ENCODE assay signal across 8 mouse cellular contexts in genomic region chr13:101800833-101801371, GRCm38 (mm10). TPM values are rescaled to one million over a fixed set of nuclear protein-coding genes. Genes with fewer than 3 reads are reported as not detected.
A peak's percentile ranks its signal among the peaks of the same experiment; 100 is the strongest.
DNase-seq lines count a peak whose midpoint lies in the region; ATAC-seq lines count a peak whose summit lies in the region.

No protein-coding gene starts in this region.

- H3K9ac ChIP-seq in kidney, embryonic 14.5 days (ENCODE audit: low read depth, low read length): peak overlapping the region; percentile 48; the same call in 1 of the 2 replicates
- peak overlapping the region; percentile 58 for H3K9ac ChIP-seq in embryonic facial prominence, embryonic 11.5 days (replicated peaks; ENCODE audit: low read length)
- H3K9ac ChIP-seq in hindbrain, embryonic 16.5 days (ENCODE audit: low read depth, low read length): peak overlapping the region; percentile 59; the same call in 1 of the 2 replicates
- H3K9ac ChIP-seq in midbrain, embryonic 16.5 days (ENCODE audit: low read depth, low read length): peak overlapping the region; percentile 71

- H3K4me3 ChIP-seq in kidney, embryonic 14.5 days (ENCODE audit: low read length): peak overlapping the region; percentile 36
- peak overlapping the region; percentile 29 for H3K4me3 ChIP-seq in embryonic facial prominence, embryonic 11.5 days (ENCODE audit: low read depth, low read length)
- H3K4me3 ChIP-seq in hindbrain, embryonic 16.5 days (ENCODE audit: low read length): peak overlapping the region; percentile 43
- peak overlapping the region; percentile 48 for H3K4me3 ChIP-seq in midbrain, embryonic 16.5 days (ENCODE audit: low read depth, low read length)

- peaks cover 6% of the 10 kb centered on the region; the same call in 1 of the 2 replicates for H3K4me1 ChIP-seq in kidney, embryonic 14.5 days (ENCODE audit: control insufficient read depth, insufficient read depth, low read length)
- no peaks in the 10 kb centered on the region for H3K4me1 ChIP-seq in embryonic facial prominence, embryonic 11.5 days (ENCODE audit: control insufficient read depth, insufficient read depth, low read length)
- H3K4me1 ChIP-seq in hindbrain, embryonic 16.5 days (ENCODE audit: control insufficient read depth, insufficient read depth, low read depth, low read length): peaks cover 6% of the 10 kb centered on the region; the same call in 1 of the 2 replicates
- peaks cover 17% of the 10 kb centered on the region for H3K4me1 ChIP-seq in midbrain, embryonic 16.5 days (ENCODE audit: control insufficient read depth, insufficient read depth, low read length)

- 34% methylated on average over 10 of the region's 10 CpGs for WGBS in kidney, embryonic 14.5 days
- WGBS in embryonic facial prominence, embryonic 11.5 days: 25% methylated on average over 10 of the region's 10 CpGs
- WGBS in hindbrain, embryonic 16.5 days: 18% methylated on average over 10 of the region's 10 CpGs
- WGBS in midbrain, embryonic 16.5 days: 15% methylated on average over 10 of the region's 10 CpGs

- peak overlapping the region; percentile 67 for H3K4me2 ChIP-seq in kidney, embryonic 14.5 days (replicated peaks; ENCODE audit: low read depth, low read length)
- H3K4me2 ChIP-seq in embryonic facial prominence, embryonic 11.5 days (ENCODE audit: low read depth, low read length): peak overlapping the region; percentile 50
- peak overlapping the region; percentile 60 for H3K4me2 ChIP-seq in hindbrain, embryonic 16.5 days (ENCODE audit: low read length)
- H3K4me2 ChIP-seq in midbrain, embryonic 16.5 days (ENCODE audit: low read length): peak overlapping the region; percentile 84

- no peak for DNase-seq in kidney, postnatal 36 days
- no peak for DNase-seq in embryonic facial prominence, embryonic 11.5 days (ENCODE audit: low spot score)
- no peak for DNase-seq in adrenal gland, postnatal 10 days
- DNase-seq in kidney, adult 9 months: no peak
- no peak for DNase-seq in layer of hippocampus, adult 8-10 months (ENCODE audit: low spot score in 2 of 2)

- no peak overlapping the region for H3K27ac ChIP-seq in kidney, embryonic 14.5 days (ENCODE audit: low read depth, low read length)
- no peak overlapping the region for H3K27ac ChIP-seq in embryonic facial prominence, embryonic 11.5 days (replicated peaks; ENCODE audit: low read depth, low read length)
- peak overlapping the region; percentile 48 for H3K27ac ChIP-seq in hindbrain, embryonic 16.5 days (ENCODE audit: low read depth, low read length)
- peak overlapping the region; percentile 77 for H3K27ac ChIP-seq in midbrain, embryonic 16.5 days (ENCODE audit: low read length)

- no peak for ATAC-seq in kidney, embryonic 14.5 days (ENCODE audit: low FRiP score, low TSS enrichment)
- peak; percentile 23; the same call in 1 of the 2 replicates for ATAC-seq in embryonic facial prominence, embryonic 11.5 days (replicated peaks; ENCODE audit: insufficient number of reproducible peaks, low FRiP score, low TSS enrichment, low read depth)
- ATAC-seq in hindbrain, embryonic 16.5 days: no peak; the same call in 1 of the 2 replicates
- peak; percentile 55 for ATAC-seq in midbrain, embryonic 16.5 days

- no peaks in the 10 kb centered on the region for H3K27me3 ChIP-seq in kidney, embryonic 14.5 days (ENCODE audit: control insufficient read depth, insufficient read depth, low read length)
- H3K27me3 ChIP-seq in embryonic facial prominence, embryonic 11.5 days (ENCODE audit: control insufficient read depth, insufficient read depth, low read length): no peaks in the 10 kb centered on the region
- H3K27me3 ChIP-seq in hindbrain, embryonic 16.5 days (replicated peaks; ENCODE audit: control insufficient read depth, insufficient read depth, low read length): no peaks in the 10 kb centered on the region
- H3K27me3 ChIP-seq in midbrain, embryonic 16.5 days (ENCODE audit: control insufficient read depth, insufficient read depth, low read depth, low read length): no peaks in the 10 kb centered on the region; the same call in 1 of the 2 replicates

- H3K9me3 ChIP-seq in kidney, embryonic 14.5 days (ENCODE audit: control insufficient read depth, low read length): no peaks in the 10 kb centered on the region
- H3K9me3 ChIP-seq in embryonic facial prominence, embryonic 11.5 days (replicated peaks; ENCODE audit: control insufficient read depth, low read length): no peaks in the 10 kb centered on the region
- no peaks in the 10 kb centered on the region for H3K9me3 ChIP-seq in hindbrain, embryonic 16.5 days (ENCODE audit: control insufficient read depth, low read length)
- no peaks in the 10 kb centered on the region for H3K9me3 ChIP-seq in midbrain, embryonic 16.5 days (replicated peaks; ENCODE audit: control insufficient read depth, low read length, poor library complexity, severe bottlenecking)

- no peaks in the 10 kb centered on the region for H3K36me3 ChIP-seq in kidney, embryonic 14.5 days (ENCODE audit: control insufficient read depth, insufficient read depth, low read length)
- no peaks in the 10 kb centered on the region for H3K36me3 ChIP-seq in embryonic facial prominence, embryonic 11.5 days (replicated peaks; ENCODE audit: control insufficient read depth, insufficient read depth, low read depth, low read length)
- H3K36me3 ChIP-seq in hindbrain, embryonic 16.5 days (ENCODE audit: control insufficient read depth, insufficient read depth, low read length): no peaks in the 10 kb centered on the region
- no peaks in the 10 kb centered on the region for H3K36me3 ChIP-seq in midbrain, embryonic 16.5 days (ENCODE audit: control insufficient read depth, insufficient read depth, low read length)

RNA-seq across cellular contexts. Expression of gene Pik3r1, which starts 32.9 kb away (rescaled TPM):
- polyA plus RNA-seq in kidney, embryonic 14.5 days (2014; fragmentation: Nextera tagmentation; extraction: Ambion mirVana): 34.9 and 63.2 TPM in 2 replicates
- 17.0 and 20.6 TPM in 2 replicates for polyA plus RNA-seq in embryonic facial prominence, embryonic 11.5 days (2014; fragmentation: Nextera tagmentation; extraction: Ambion mirVana)
- polyA plus RNA-seq in hindbrain, embryonic 16.5 days (2015; fragmentation: Nextera tagmentation; extraction: Ambion mirVana): 51.3 and 51.6 TPM in 2 replicates
- 45.7 and 49.1 TPM in 2 replicates for polyA plus RNA-seq in midbrain, embryonic 16.5 days (2015; fragmentation: Nextera tagmentation; extraction: Ambion mirVana)
- total RNA-seq in adrenal gland, postnatal 10 days (2021): 10 to 100 TPM; 82.7 to 83.1 TPM
- total RNA-seq in layer of hippocampus, adult 8-10 months (2022): 10 to 100 TPM; 73.3 to 88.6 (median 79.4) TPM

Comparison
In these comparisons a context has a peak if more than half of its experiments do, and no peak if none do; other contexts are left out.
1. ATAC-seq: peak in embryonic facial prominence, embryonic 11.5 days (single experiment) and midbrain, embryonic 16.5 days (single experiment); none in kidney, embryonic 14.5 days (single experiment) and hindbrain, embryonic 16.5 days (single experiment).
2. H3K27ac ChIP-seq: peak in hindbrain, embryonic 16.5 days (single experiment) and midbrain, embryonic 16.5 days (single experiment); none in kidney, embryonic 14.5 days (single experiment) and embryonic facial prominence, embryonic 11.5 days (single experiment).
3. Peak in every context shown above with its lines, with median percentiles within 50 percentile points of each other: H3K4me2 ChIP-seq, H3K4me3 ChIP-seq and H3K9ac ChIP-seq.